Mouse (Mus musculus) cortical plate, adult 2 months (tissue): ENCODE measurements at regions not wholly inside any gene's neighbourhood (a gene's known extent, or its start where the extent isn't known, plus 50 kb on each side); places are given as distances from the start of the nearest gene placed in this dataset.

Experiments
- CTCF ChIP-seq: fragments of 200-500 bp; IDR thresholded peaks from 2 replicates; pipeline ENCODE4 v1.5.1; 2011; ENCODE audit warnings: mild to moderate bottlenecking, control low read depth, low read length; ENCODE audit not compliant: insufficient read depth; ENCODE audit errors: extremely low read depth
- POLR2A ChIP-seq: fragments of 200-500 bp; IDR thresholded peaks from 2 replicates; pipeline ENCODE4 v1.6.1; 2011; ENCODE audit warnings: mild to moderate bottlenecking, low read length, control low read depth; ENCODE audit not compliant: insufficient read depth; ENCODE audit errors: extremely low read depth

GRCm38 (mm10) chr11:18067676-18068075, 114.0 kb upstream of the Etaa1 start:
- TF ChIP-seq POLR2A = no peak
- no peak for TF ChIP-seq CTCF
